Mouse (Mus musculus) lung, postnatal 14 days (tissue): ENCODE results near the gene Ddr1.
"Not testable (repeated sequence)": the region's sequence is repeated elsewhere in the genome, so short reads cannot be mapped to it uniquely, and the experiment has no call there.

Experiments used
- DNase-seq: peaks from one replicate; pipeline ENCODE4 v3.0.0; 2021

The Ddr1 gene

GRCm38 (mm10) chr17:35704621-35705464 is at the start of gene Ddr1:
Gene Ddr1, minus strand, starts transcription at chr17:35704621.
- no peak for DNase-seq

GRCm38 (mm10) chr17:35753668-35754067 is 49.2 kb upstream of the Ddr1 start:
- no peak for DNase-seq

- DNase-seq: peak; percentile 66
Measured at GRCm38 (mm10) chr17:35752221-35752811, 47.9 kb upstream of the Ddr1 start.

- no peak for DNase-seq
Measured at GRCm38 (mm10) chr17:35749685-35750084, 45.3 kb upstream of the Ddr1 start.

- DNase-seq: no peak
Measured at GRCm38 (mm10) chr17:35744361-35744760, 39.9 kb upstream of the Ddr1 start.

GRCm38 (mm10) chr17:35742948-35743347 is 38.5 kb upstream of the Ddr1 start:
- DNase-seq: no peak

GRCm38 (mm10) chr17:35741589-35742226 is 37.3 kb upstream of the Ddr1 start:
- DNase-seq: no peak

GRCm38 (mm10) chr17:35740276-35740880 is 36.0 kb upstream of the Ddr1 start:
- no peak for DNase-seq

- peak; percentile 97 for DNase-seq
Measured at GRCm38 (mm10) chr17:35739675-35740074, 35.3 kb upstream of the Ddr1 start.

- DNase-seq: peak; percentile 89
Measured at GRCm38 (mm10) chr17:35737743-35738142, 33.3 kb upstream of the Ddr1 start.

GRCm38 (mm10) chr17:35736280-35736960 is 32.0 kb upstream of the Ddr1 start:
- peak; percentile 80 for DNase-seq

GRCm38 (mm10) chr17:35734478-35734877 is 30.1 kb upstream of the Ddr1 start:
- no peak for DNase-seq

GRCm38 (mm10) chr17:35733398-35733797 is 29.0 kb upstream of the Ddr1 start:
- no peak for DNase-seq

GRCm38 (mm10) chr17:35731431-35732145 is 27.2 kb upstream of the Ddr1 start:
- DNase-seq: peak; percentile 24

GRCm38 (mm10) chr17:35730112-35730511 is 25.7 kb upstream of the Ddr1 start:
- not testable (repeated sequence) for DNase-seq

- DNase-seq: no peak
Measured at GRCm38 (mm10) chr17:35728821-35729220, 24.4 kb upstream of the Ddr1 start.

GRCm38 (mm10) chr17:35727471-35728205 is 23.2 kb upstream of the Ddr1 start:
- no peak for DNase-seq

GRCm38 (mm10) chr17:35727028-35727427 is 22.6 kb upstream of the Ddr1 start:
- no peak for DNase-seq

- DNase-seq: peak; percentile 92
Measured at GRCm38 (mm10) chr17:35725286-35726232, 21.1 kb upstream of the Ddr1 start.

- no peak for DNase-seq
Measured at GRCm38 (mm10) chr17:35721676-35722075, 17.3 kb upstream of the Ddr1 start.
